Mouse (Mus musculus): Measurements from ENCODE around the gene Cenpp.

DNA sequence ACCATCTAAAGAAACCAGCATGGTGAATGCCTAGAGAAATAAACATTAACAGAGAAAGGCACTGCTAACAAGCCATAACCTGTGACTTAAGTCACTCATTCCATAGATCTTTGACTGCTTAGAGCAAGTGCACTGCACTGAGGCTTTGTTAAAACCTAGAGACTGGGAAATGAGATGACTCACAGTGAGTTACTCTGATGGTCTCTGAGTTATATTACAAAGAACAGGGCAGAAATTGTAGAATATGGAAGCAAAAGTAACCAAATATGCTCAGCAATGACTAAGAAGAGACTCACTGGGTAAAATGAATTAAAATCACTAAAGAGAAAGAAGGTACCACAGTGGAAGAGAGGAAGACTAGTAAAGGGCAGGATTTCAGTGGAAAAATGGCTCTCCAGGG lies 68.7 kb downstream of the Cenpp start:
- TF ChIP-seq EP300 (IDR thresholded peaks at IDR 0.05; ENCODE audit: low read depth) (no peak), CTCF (IDR thresholded peaks at IDR 0.05; ENCODE audit: low read depth) (no peak)
